In the genomic region with DNA sequence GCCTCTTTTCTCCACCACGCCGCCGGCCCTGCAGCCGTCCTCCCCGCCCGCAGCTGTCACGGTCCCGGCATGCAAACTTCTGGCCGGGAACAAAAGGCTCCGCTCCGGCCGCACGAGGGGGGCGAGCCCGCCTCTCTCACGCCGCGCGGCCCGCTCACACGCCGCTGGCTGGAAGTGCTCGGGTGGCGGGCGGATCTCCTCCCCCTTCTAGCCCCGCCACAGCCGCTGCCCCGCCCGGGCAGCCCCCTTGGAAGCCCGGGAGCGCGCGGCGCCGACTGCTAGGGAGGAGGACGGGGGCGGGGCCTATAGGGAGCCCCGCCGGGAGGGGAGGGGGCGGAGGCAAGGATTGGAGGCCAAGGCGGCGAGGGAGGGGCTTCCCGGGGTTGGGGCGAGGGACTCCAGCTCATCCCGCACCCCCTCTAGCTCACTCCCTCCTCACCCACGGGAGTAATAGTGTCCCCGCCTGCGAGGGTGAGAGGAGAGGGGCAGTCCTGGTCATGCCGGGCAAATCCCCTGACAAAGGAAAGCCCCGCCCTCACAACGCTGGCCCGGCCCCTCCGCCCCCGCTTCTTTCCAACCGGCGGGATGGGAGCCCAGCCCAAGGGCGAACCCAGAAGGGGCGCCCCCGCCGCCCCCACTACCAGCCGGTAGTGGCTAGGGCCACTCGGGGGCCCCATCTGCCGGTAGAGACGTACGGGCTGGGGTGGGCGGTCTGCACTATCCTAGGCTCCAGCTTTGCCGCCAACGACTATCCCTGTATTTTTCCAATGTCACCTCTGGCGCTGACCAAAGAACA, we compare ENCODE assay signal across 8 mouse cellular contexts.
DNase-seq lines count a peak whose midpoint lies in the region; ATAC-seq and TF ChIP-seq lines count a peak whose summit lies in the region.

No protein-coding gene starts in this region.

- peaks cover 44% of the 10 kb centered on the region for H3K36me3 ChIP-seq in E14TG2a.4 (ENCODE audit: insufficient read depth, low read length)
- H3K36me3 ChIP-seq in forebrain, embryonic 12.5 days (replicated peaks) = peaks cover 21% of the 10 kb centered on the region
- H3K36me3 ChIP-seq in heart, postnatal 0 days (replicated peaks; ENCODE audit: control insufficient read depth, insufficient read depth, low read length) = peaks cover 10% of the 10 kb centered on the region; the same call in 1 of the 2 replicates
- H3K36me3 ChIP-seq in liver, embryonic 15.5 days (replicated peaks) = no peaks in the 10 kb centered on the region; the same call in 1 of the 2 replicates
- peaks cover 12% of the 10 kb centered on the region; the same call in 1 of the 2 replicates for H3K36me3 ChIP-seq in neural tube, embryonic 12.5 days
- no peaks in the 10 kb centered on the region for H3K36me3 ChIP-seq in stomach, postnatal 0 days (ENCODE audit: control insufficient read depth, insufficient read depth, low read length)

- H3K27me3 ChIP-seq in E14TG2a.4 (ENCODE audit: insufficient read depth, low read length) = no peaks in the 10 kb centered on the region
- H3K27me3 ChIP-seq in forebrain, embryonic 12.5 days = no peaks in the 10 kb centered on the region
- H3K27me3 ChIP-seq in heart, postnatal 0 days (ENCODE audit: control insufficient read depth, insufficient read depth, low read length) = no peaks in the 10 kb centered on the region
- peaks cover 13% of the 10 kb centered on the region; the same call in 1 of the 2 replicates for H3K27me3 ChIP-seq in liver, embryonic 15.5 days
- H3K27me3 ChIP-seq in neural tube, embryonic 12.5 days (replicated peaks) = no peaks in the 10 kb centered on the region
- H3K27me3 ChIP-seq in stomach, postnatal 0 days (ENCODE audit: control insufficient read depth, insufficient read depth, low read length) = no peaks in the 10 kb centered on the region

- H3K9me3 ChIP-seq in E14TG2a.4 (ENCODE audit: low read length) = no peaks in the 10 kb centered on the region
- no peaks in the 10 kb centered on the region for H3K9me3 ChIP-seq in forebrain, embryonic 12.5 days
- H3K9me3 ChIP-seq in heart, postnatal 0 days (replicated peaks; ENCODE audit: control insufficient read depth, low read length) = no peaks in the 10 kb centered on the region
- H3K9me3 ChIP-seq in liver, embryonic 15.5 days (replicated peaks) = no peaks in the 10 kb centered on the region
- no peaks in the 10 kb centered on the region for H3K9me3 ChIP-seq in neural tube, embryonic 12.5 days
- H3K9me3 ChIP-seq in stomach, postnatal 0 days (ENCODE audit: control insufficient read depth, low read length) = no peaks in the 10 kb centered on the region

- peak overlapping the region; percentile 83 for H3K9ac ChIP-seq in forebrain, embryonic 12.5 days
- peak overlapping the region; percentile 83 for H3K9ac ChIP-seq in heart, postnatal 0 days (replicated peaks; ENCODE audit: low read depth, low read length)
- H3K9ac ChIP-seq in liver, embryonic 15.5 days = peak overlapping the region; percentile 57
- peak overlapping the region; percentile 89 for H3K9ac ChIP-seq in neural tube, embryonic 12.5 days
- peak overlapping the region; percentile 81 for H3K9ac ChIP-seq in stomach, postnatal 0 days (ENCODE audit: low read length)

- WGBS in forebrain, embryonic 12.5 days = under 1% methylated on average over 61 of the region's 69 CpGs
- 0% methylated on average over 66 of the region's 69 CpGs for WGBS in heart, postnatal 0 days
- under 1% methylated on average over 69 of the region's 69 CpGs for WGBS in liver, embryonic 15.5 days (ENCODE audit: insufficient replicate concordance)
- WGBS in neural tube, embryonic 12.5 days = under 1% methylated on average over 68 of the region's 69 CpGs
- under 1% methylated on average over 51 of the region's 69 CpGs for WGBS in stomach, postnatal 0 days

- peak overlapping the region; percentile 90 for H3K4me3 ChIP-seq in E14TG2a.4 (replicated peaks; ENCODE audit: low read length)
- peak overlapping the region; percentile 80 for H3K4me3 ChIP-seq in forebrain, embryonic 12.5 days (replicated peaks)
- H3K4me3 ChIP-seq in heart, postnatal 0 days (ENCODE audit: low read depth, low read length) = peak overlapping the region; percentile 76
- H3K4me3 ChIP-seq in liver, embryonic 15.5 days (replicated peaks) = peak overlapping the region; percentile 71
- peak overlapping the region; percentile 69 for H3K4me3 ChIP-seq in neural tube, embryonic 12.5 days
- peak overlapping the region; percentile 74 for H3K4me3 ChIP-seq in stomach, postnatal 0 days (ENCODE audit: low read depth, low read length)

- DNase-seq in c-Kit-positive CD71-positive TER-119-negative erythroid progenitor cells, embryonic 14.5 days (ENCODE audit: low read depth) = peak; percentile 76
- DNase-seq in heart, postnatal 0 days (ENCODE audit: low spot score) = peak; percentile 99
- DNase-seq in kidney, postnatal 36 days = peak; percentile 92 to 95
- DNase-seq in stomach, postnatal 0 days (ENCODE audit: low spot score) = peak; percentile 91

- TF ChIP-seq EP300 in heart, postnatal 0 days (IDR thresholded peaks at IDR 0.05; ENCODE audit: low read depth) = peak; percentile 37
- TF ChIP-seq EP300 in stomach, postnatal 0 days (optimal IDR thresholded peaks at IDR 0.05) = no peak

- H3K4me1 ChIP-seq in E14TG2a.4 (replicated peaks; ENCODE audit: low read depth, low read length) = peaks cover 24% of the 10 kb centered on the region
- peaks cover 46% of the 10 kb centered on the region for H3K4me1 ChIP-seq in forebrain, embryonic 12.5 days
- H3K4me1 ChIP-seq in heart, postnatal 0 days (ENCODE audit: control insufficient read depth, insufficient read depth) = peaks cover 67% of the 10 kb centered on the region
- H3K4me1 ChIP-seq in liver, embryonic 15.5 days (replicated peaks) = peaks cover 55% of the 10 kb centered on the region
- peaks cover 44% of the 10 kb centered on the region for H3K4me1 ChIP-seq in neural tube, embryonic 12.5 days
- 0 out of 2 replicates have a peak, but pooled peaks cover 4% of the 10 kb centered on the region for H3K4me1 ChIP-seq in stomach, postnatal 0 days (replicated peaks; ENCODE audit: control insufficient read depth, insufficient read depth)

- H3K27ac ChIP-seq in forebrain, embryonic 12.5 days = peak overlapping the region; percentile 96
- peak overlapping the region; percentile 99 for H3K27ac ChIP-seq in heart, postnatal 0 days (ENCODE audit: low read depth)
- peak overlapping the region; percentile 70 for H3K27ac ChIP-seq in liver, embryonic 15.5 days (replicated peaks)
- H3K27ac ChIP-seq in neural tube, embryonic 12.5 days = peak overlapping the region; percentile 95
- H3K27ac ChIP-seq in stomach, postnatal 0 days (replicated peaks) = peak overlapping the region; percentile 92

- no peak for TF ChIP-seq CTCF in E14TG2a.4 (conservative IDR thresholded peaks at IDR 0.05; ENCODE audit: low read length)
- TF ChIP-seq CTCF in heart, postnatal 0 days (IDR thresholded peaks at IDR 0.05; ENCODE audit: low read depth) = no peak
- TF ChIP-seq CTCF in stomach, postnatal 0 days (IDR thresholded peaks at IDR 0.05; ENCODE audit: low read depth) = peak; percentile 32

- peak overlapping the region; percentile 78 for H3K4me2 ChIP-seq in forebrain, embryonic 12.5 days
- peak overlapping the region; percentile 85 for H3K4me2 ChIP-seq in heart, postnatal 0 days (ENCODE audit: low read depth, low read length)
- H3K4me2 ChIP-seq in liver, embryonic 15.5 days = peak overlapping the region; percentile 97
- peak overlapping the region; percentile 88 for H3K4me2 ChIP-seq in neural tube, embryonic 12.5 days (replicated peaks)
- H3K4me2 ChIP-seq in stomach, postnatal 0 days (replicated peaks; ENCODE audit: low read depth) = peak overlapping the region; percentile 93

- peak; percentile 96 for ATAC-seq in forebrain, embryonic 12.5 days (ENCODE audit: low FRiP score)
- peak; percentile 92 for ATAC-seq in heart, postnatal 0 days (ENCODE audit: insufficient read depth, low read depth)
- peak; percentile 88 for ATAC-seq in liver, embryonic 15.5 days (ENCODE audit: insufficient read depth)
- peak; percentile 96 for ATAC-seq in neural tube, embryonic 12.5 days (ENCODE audit: low FRiP score, low read depth)
- peak; percentile 92 for ATAC-seq in stomach, postnatal 0 days (ENCODE audit: low FRiP score, low TSS enrichment)

Comparison
In these comparisons a context has a peak if more than half of its experiments do, and no peak if none do; other contexts are left out.
1. Peak in every context shown above with its lines: DNase-seq, ATAC-seq, H3K4me3 ChIP-seq and H3K27ac ChIP-seq.